Mouse (Mus musculus): ENCODE results near the gene Cnot9. TPM values are rescaled to one million over a fixed set of nuclear protein-coding genes. Genes with fewer than 3 reads are reported as not detected.

Gene Cnot9
- polyA plus RNA-seq, 1 experiment from 2014 or later = 64.2 TPM

DNA sequence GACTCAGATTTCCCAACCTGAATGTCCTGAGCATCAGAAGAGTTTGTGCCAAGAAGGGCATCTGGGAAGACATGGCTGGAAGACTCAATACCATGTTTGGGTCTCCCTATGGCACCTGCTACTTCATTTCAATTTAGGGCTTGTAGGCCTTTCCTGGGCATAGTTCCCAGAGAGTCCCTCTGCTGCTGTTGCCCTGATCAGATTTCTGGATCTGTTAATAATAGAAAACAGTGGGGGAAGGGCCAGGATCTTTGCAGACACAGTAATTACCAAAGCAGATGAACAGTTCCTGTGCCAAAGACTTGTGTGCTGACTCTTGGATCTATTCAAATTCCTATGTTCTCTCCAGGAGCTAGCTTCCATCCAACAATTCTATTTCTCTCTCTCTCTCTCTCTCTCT is 32.8 kb downstream of the Cnot9 start:
- no peak overlapping the region for H3K27ac ChIP-seq
- no peaks in the 10 kb centered on the region for H3K36me3 ChIP-seq (ENCODE audit: poor library complexity, severe bottlenecking)
- no peaks in the 10 kb centered on the region for H3K27me3 ChIP-seq
- no peak overlapping the region for H3K9ac ChIP-seq
- H3K4me1 ChIP-seq = peaks cover 17% of the 10 kb centered on the region
- no peaks in the 10 kb centered on the region for H3K9me3 ChIP-seq (replicated peaks)
- no peak overlapping the region for H3K4me2 ChIP-seq
- H3K4me3 ChIP-seq = no peak overlapping the region
- ATAC-seq = no peak

DNA sequence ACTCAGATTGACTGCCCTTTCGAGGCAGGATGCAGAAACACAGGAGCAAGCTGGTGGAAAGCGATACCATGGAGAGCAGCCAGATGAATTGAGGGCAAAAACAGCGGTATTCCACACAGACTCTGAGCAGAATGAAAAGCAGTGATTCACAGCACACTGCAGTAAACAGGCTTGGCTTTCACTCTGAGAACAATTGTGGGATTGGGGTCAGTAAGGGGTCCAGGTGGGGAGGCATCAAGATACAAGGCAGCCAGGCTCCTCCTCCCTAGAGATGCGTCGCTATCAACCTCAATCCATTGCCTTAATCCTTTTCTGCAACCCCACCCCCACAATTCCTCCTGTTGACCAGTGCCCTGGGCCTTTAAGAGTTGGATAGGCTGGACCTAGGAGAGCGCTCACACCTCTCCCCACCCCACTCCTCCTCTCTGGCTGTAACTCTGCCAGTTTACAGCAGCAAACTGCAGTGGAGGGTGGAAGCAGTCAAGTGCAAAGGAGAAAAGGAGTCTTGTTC is 36.6 kb downstream of the Cnot9 start, which contains the start of gene Plcd4:
TSS of gene Plcd4 (plus strand) at position 438 of the 511 bp plus-strand sequence.
- Histone ChIP-seq H3K27ac (0 out of 2 replicates have a peak within 1 kb of the TSS, but pooled peaks have one; percentile 8), H3K27me3 (no peaks in the 10 kb centered on the region), H3K4me2 (peak within 1 kb of the TSS; percentile 41), H3K4me1 (peaks cover 17% of the 10 kb centered on the region), H3K9me3 (replicated peaks) (no peaks in the 10 kb centered on the region), H3K36me3 (ENCODE audit: poor library complexity, severe bottlenecking) (no peaks in the 10 kb centered on the region), H3K9ac (peak within 1 kb of the TSS; percentile 47), H3K4me3 (0 out of 2 replicates have a peak within 1 kb of the TSS, but pooled peaks have one; percentile 12)
- ATAC-seq = peak; percentile 53; the same call in 1 of the 2 replicates
- WGBS = 3% methylated on average over 6 of the region's 6 CpGs

DNA sequence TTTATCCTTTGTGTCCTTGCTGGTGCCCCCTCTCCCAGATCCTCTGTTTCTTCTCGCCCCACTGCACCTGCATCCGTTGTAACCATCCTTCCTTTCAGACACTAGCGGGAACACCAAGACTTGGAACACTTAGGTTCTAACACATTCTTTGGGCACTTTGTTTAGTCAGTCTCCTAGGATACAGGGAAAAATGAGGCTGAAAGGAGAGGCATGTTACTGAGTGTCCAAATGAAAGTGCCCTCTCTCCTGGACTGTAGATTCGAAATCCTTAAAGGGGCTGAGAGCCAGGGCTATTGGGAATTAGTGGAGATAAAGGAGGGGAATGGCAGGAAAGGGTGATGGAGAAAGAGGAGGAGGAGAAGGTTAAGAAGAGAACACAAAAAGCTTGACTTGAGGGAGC is 38.3 kb downstream of the Cnot9 start, which contains the start of gene Usp37:
TSS of gene Usp37 (minus strand) at position 101 of the 400 bp plus-strand sequence.
- no peak for ATAC-seq
- H3K4me1 ChIP-seq = peaks cover 13% of the 10 kb centered on the region
- H3K36me3 ChIP-seq (ENCODE audit: poor library complexity, severe bottlenecking) = no peaks in the 10 kb centered on the region
- H3K27me3 ChIP-seq = no peaks in the 10 kb centered on the region
- no peak within 1 kb of the TSS for H3K9ac ChIP-seq
- no peak within 1 kb of the TSS for H3K4me3 ChIP-seq
- H3K27ac ChIP-seq = no peak within 1 kb of the TSS
- no peaks in the 10 kb centered on the region for H3K9me3 ChIP-seq (replicated peaks)
- 40% methylated on average over 4 of the region's 4 CpGs for WGBS
- H3K4me2 ChIP-seq = peak within 1 kb of the TSS; percentile 41

DNA sequence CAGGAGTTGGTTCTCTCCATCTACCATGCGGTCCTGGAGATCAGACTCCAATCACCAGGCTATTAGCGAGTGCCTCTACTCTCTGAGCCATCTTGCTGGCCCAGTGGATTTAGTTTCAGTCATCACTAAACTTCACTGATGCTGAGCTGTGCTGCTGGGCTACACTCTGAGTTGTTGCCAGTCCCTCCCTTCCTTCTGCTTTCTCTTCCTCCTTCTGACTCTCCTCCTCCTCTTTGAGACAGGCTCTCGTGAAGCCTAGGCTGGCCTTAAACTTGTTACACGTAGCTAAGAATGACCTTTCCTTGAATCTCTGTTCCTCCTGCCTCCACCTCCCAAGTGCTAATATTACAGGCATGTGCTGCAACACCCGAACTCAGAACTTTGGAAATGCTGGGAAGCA is 53.2 kb downstream of the Cnot9 start:
- Histone ChIP-seq H3K4me1 (no peaks in the 10 kb centered on the region), H3K4me2 (no peak overlapping the region), H3K27ac (no peak overlapping the region), H3K9me3 (replicated peaks) (no peaks in the 10 kb centered on the region), H3K36me3 (ENCODE audit: poor library complexity, severe bottlenecking) (peaks cover 14% of the 10 kb centered on the region), H3K4me3 (no peak overlapping the region), H3K9ac (no peak overlapping the region), H3K27me3 (no peaks in the 10 kb centered on the region)
- no peak for ATAC-seq
- WGBS = 87% methylated on average over 5 of the region's 5 CpGs

DNA sequence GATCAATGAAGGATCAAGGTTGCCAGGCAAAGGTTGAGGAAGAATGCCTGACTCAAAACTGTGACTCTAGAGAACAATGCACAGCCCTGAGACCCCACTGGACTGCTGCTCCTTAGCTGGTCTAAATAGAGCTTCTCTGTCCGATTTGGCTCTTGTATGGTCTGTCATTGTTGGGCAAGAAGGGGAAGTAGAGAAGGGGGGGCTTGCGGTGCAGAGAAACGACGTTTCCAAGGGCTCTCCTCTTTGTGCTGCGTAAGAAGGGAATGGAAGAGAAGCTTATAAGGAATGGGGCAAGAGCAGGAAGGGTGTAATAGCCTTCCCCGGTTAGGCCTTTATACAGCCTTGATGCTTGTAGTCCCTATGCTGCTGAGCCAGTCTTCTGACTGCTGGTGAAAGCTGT is 60.0 kb downstream of the Cnot9 start:
- no peak overlapping the region for H3K9ac ChIP-seq
- H3K36me3 ChIP-seq (ENCODE audit: poor library complexity, severe bottlenecking) = peaks cover 78% of the 10 kb centered on the region
- ATAC-seq = no peak
- 73% methylated on average over 6 of the region's 6 CpGs for WGBS
- H3K27ac ChIP-seq = no peak overlapping the region
- no peaks in the 10 kb centered on the region for H3K4me1 ChIP-seq
- H3K27me3 ChIP-seq = no peaks in the 10 kb centered on the region
- H3K4me3 ChIP-seq = no peak overlapping the region
- no peak overlapping the region for H3K4me2 ChIP-seq
- no peaks in the 10 kb centered on the region for H3K9me3 ChIP-seq (replicated peaks)

DNA sequence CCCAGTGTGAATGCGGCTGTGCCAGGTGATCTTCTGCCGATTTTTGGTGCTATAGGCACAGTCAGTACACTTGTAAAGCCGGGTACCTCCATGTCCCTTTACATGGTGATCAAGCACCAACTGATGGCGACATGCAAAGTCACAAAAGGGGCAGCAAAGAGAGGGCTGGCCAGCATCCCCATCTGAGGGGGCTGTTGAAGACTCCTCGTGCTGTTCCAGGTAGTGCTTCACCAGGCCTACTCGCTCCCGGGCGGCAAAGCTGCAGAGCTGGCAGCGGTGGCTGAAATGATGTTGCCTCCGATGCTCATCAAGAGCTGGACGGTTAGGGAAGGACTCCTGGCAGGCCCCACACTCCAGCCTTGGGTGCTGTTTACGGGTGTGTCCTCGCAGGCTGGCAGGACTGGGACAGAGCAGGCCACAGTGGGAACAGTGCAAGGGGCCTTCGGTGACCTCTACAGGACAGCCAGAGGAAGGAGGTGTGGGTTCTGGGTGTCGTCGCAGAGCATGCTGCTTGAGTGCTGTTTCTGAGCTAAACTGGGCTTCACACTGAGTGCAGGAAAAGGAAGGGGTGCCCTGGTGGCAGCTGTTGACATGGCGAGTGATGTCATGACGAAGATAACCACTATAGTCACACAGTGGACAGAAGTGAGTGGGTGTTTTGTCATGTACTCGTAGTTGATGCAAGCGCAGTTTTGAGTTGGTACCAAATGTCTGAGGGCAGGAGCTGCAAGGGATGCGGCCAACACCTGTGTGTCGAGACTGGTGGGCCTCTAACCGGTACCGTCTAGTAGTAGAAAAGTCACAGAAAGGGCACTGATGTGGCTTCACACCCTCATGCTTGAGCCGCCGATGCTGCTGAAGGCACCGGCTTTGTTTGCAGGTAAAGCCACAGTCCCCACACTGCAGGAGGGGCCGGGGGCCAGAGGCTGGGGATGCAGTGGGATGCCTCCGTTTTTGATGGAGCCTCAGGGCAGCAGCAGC is 64.2 kb downstream of the Cnot9 start:
- ATAC-seq = no peak
- WGBS = 93% methylated on average over 29 of the region's 29 CpGs
- Histone ChIP-seq H3K27me3 (no peaks in the 10 kb centered on the region), H3K36me3 (ENCODE audit: poor library complexity, severe bottlenecking) (peaks cover 95% of the 10 kb centered on the region), H3K4me1 (no peaks in the 10 kb centered on the region), H3K9me3 (replicated peaks) (no peaks in the 10 kb centered on the region), H3K27ac (no peak overlapping the region), H3K4me2 (no peak overlapping the region), H3K4me3 (no peak overlapping the region), H3K9ac (no peak overlapping the region)

Other genes with a start within 250 kb of the Cnot9 start
- gene Gpbar1, start 227.5 kb upstream of the Cnot9 start, polyA plus RNA-seq (2015; fragmentation: Nextera tagmentation; extraction: Ambion mirVana) = not detected in 2 replicates
- 195 and 211 TPM in 2 replicates for gene Aamp, start 221.3 kb upstream of the Cnot9 start, polyA plus RNA-seq (2015; fragmentation: Nextera tagmentation; extraction: Ambion mirVana)
- gene Pnkd, start 221.1 kb upstream of the Cnot9 start, polyA plus RNA-seq (2015; fragmentation: Nextera tagmentation; extraction: Ambion mirVana) = 94.5 and 96.1 TPM in 2 replicates
- 4.3 and 4.4 TPM in 2 replicates for gene Tmbim1, start 200.4 kb upstream of the Cnot9 start, polyA plus RNA-seq (2015; fragmentation: Nextera tagmentation; extraction: Ambion mirVana)
- 0.45 and 0.79 TPM in 2 replicates for gene Catip, start 143.9 kb upstream of the Cnot9 start, polyA plus RNA-seq (2015; fragmentation: Nextera tagmentation; extraction: Ambion mirVana)
- 1.1 and 1.9 TPM in 2 replicates for gene Slc11a1, start 130.9 kb upstream of the Cnot9 start, polyA plus RNA-seq (2015; fragmentation: Nextera tagmentation; extraction: Ambion mirVana)
- gene Ctdsp1, start 114.5 kb upstream of the Cnot9 start, polyA plus RNA-seq (2015; fragmentation: Nextera tagmentation; extraction: Ambion mirVana) = 23.6 and 26.6 TPM in 2 replicates
- gene Vil1, start 96.7 kb upstream of the Cnot9 start, polyA plus RNA-seq (2015; fragmentation: Nextera tagmentation; extraction: Ambion mirVana) = 0.18 and 0.28 TPM in 2 replicates
- gene Plcd4, start 36.8 kb downstream of the Cnot9 start, polyA plus RNA-seq (2015; fragmentation: Nextera tagmentation; extraction: Ambion mirVana) = 1.6 and 1.9 TPM in 2 replicates
- 35.8 and 38.5 TPM in 2 replicates for gene Usp37, start 38.2 kb downstream of the Cnot9 start, polyA plus RNA-seq (2015; fragmentation: Nextera tagmentation; extraction: Ambion mirVana)
- gene Zfp142, start 82.2 kb downstream of the Cnot9 start, polyA plus RNA-seq (2015; fragmentation: Nextera tagmentation; extraction: Ambion mirVana) = 9.2 and 9.3 TPM in 2 replicates
- 20.5 and 22.7 TPM in 2 replicates for gene Bcs1l, start 82.2 kb downstream of the Cnot9 start, polyA plus RNA-seq (2015; fragmentation: Nextera tagmentation; extraction: Ambion mirVana)
- 38.8 and 42.8 TPM in 2 replicates for gene Rnf25, start 95.3 kb downstream of the Cnot9 start, polyA plus RNA-seq (2015; fragmentation: Nextera tagmentation; extraction: Ambion mirVana)
- gene Stk36, start 95.4 kb downstream of the Cnot9 start, polyA plus RNA-seq (2015; fragmentation: Nextera tagmentation; extraction: Ambion mirVana) = 24.5 and 24.7 TPM in 2 replicates
- gene Ttll4, start 155.7 kb downstream of the Cnot9 start, polyA plus RNA-seq (2015; fragmentation: Nextera tagmentation; extraction: Ambion mirVana) = 16.7 and 21.2 TPM in 2 replicates
- 0.81 and 1.4 TPM in 2 replicates for gene Cyp27a1, start 207.5 kb downstream of the Cnot9 start, polyA plus RNA-seq (2015; fragmentation: Nextera tagmentation; extraction: Ambion mirVana)
- gene Prkag3, start 243.2 kb downstream of the Cnot9 start, polyA plus RNA-seq (2015; fragmentation: Nextera tagmentation; extraction: Ambion mirVana) = not detected in 2 replicates